Mouse (Mus musculus) hindbrain, embryonic 12.5 days (tissue): ENCODE data around the gene Hpn. TPM values are rescaled to one million over a fixed set of nuclear protein-coding genes. Genes with fewer than 3 reads are reported as not detected.

Source experiments
- ATAC-seq: fragments of 200-750 bp; cut with Nextera tagmentation; 2 replicates; pipeline ENCODE4 v1.8.0; 2017; ENCODE audit warnings: moderate TSS enrichment; ENCODE audit not compliant: low FRiP score
- H3K27ac ChIP-seq: fragments of 300-500 bp; sonication (generic); 2 replicates; pipeline ENCODE4 v1.5.1; 2016; ENCODE audit warnings: mild to moderate bottlenecking
- H3K27me3 ChIP-seq: fragments of 300-500 bp; sonication (generic); 2 replicates; pipeline ENCODE4 v1.6.1; 2016; ENCODE audit warnings: mild to moderate bottlenecking
- H3K36me3 ChIP-seq: fragments of 300-500 bp; sonication (generic); 2 replicates; pipeline ENCODE4 v1.6.1; 2016; ENCODE audit warnings: mild to moderate bottlenecking
- H3K4me1 ChIP-seq: fragments of 300-500 bp; sonication (generic); 2 replicates; pipeline ENCODE4 v1.6.1; 2016
- H3K4me2 ChIP-seq: fragments of 300-500 bp; sonication (generic); replicated peaks from 2 replicates; pipeline ENCODE4 v1.6.1; 2016; ENCODE audit warnings: mild to moderate bottlenecking
- H3K4me3 ChIP-seq: fragments of 300-500 bp; sonication (generic); 2 replicates; pipeline ENCODE4 v1.5.1; 2016; ENCODE audit warnings: mild to moderate bottlenecking
- H3K9ac ChIP-seq: fragments of 300-500 bp; sonication (generic); 2 replicates; pipeline ENCODE4 v1.6.1; 2016; ENCODE audit warnings: mild to moderate bottlenecking, moderate library complexity
- H3K9me3 ChIP-seq: fragments of 300-500 bp; sonication (generic); replicated peaks from 2 replicates; pipeline ENCODE4 v1.6.1; 2016; ENCODE audit warnings: mild to moderate bottlenecking
- WGBS: fragments of 180-500 bp; shearing (Covaris S2); methylation state at CpG from one replicate; pipeline ENCODE4 v1.1.7; 2016; 5-methylcytosine and 5-hydroxymethylcytosine counted together
- polyA plus RNA-seq: library from polyadenylated mRNA; unstranded; fragments of >200 nt; fragmentation: Nextera tagmentation; extraction: Ambion mirVana; gene quantifications from 2 replicates; pipeline ENCODE4 v1.2.1, GENCODE M21; 2016

Gene Hpn
- polyA plus RNA-seq, 1 experiment from 2014 or later: 2.7 TPM

GRCm38 (mm10) chr7:31105061-31105768 lies 9.9 kb downstream of the Hpn start:
- H3K4me3 ChIP-seq: no peak overlapping the region
- no peaks in the 10 kb centered on the region; the same call in 1 of the 2 replicates for H3K27me3 ChIP-seq
- H3K36me3 ChIP-seq: no peaks in the 10 kb centered on the region
- H3K27ac ChIP-seq: no peak overlapping the region
- no peak for ATAC-seq
- WGBS: 64% methylated on average over 15 of the region's 15 CpGs
- no peak overlapping the region for H3K4me2 ChIP-seq
- H3K4me1 ChIP-seq: no peaks in the 10 kb centered on the region
- no peak overlapping the region for H3K9ac ChIP-seq
- H3K9me3 ChIP-seq: no peaks in the 10 kb centered on the region

GRCm38 (mm10) chr7:31100786-31101185 lies 14.3 kb downstream of the Hpn start:
- Histone ChIP-seq H3K4me3 (no peak overlapping the region), H3K36me3 (no peaks in the 10 kb centered on the region), H3K27ac (no peak overlapping the region), H3K9ac (no peak overlapping the region), H3K4me2 (no peak overlapping the region), H3K4me1 (peaks cover 6% of the 10 kb centered on the region), H3K27me3 (no peaks in the 10 kb centered on the region; the same call in 1 of the 2 replicates), H3K9me3 (no peaks in the 10 kb centered on the region)
- ATAC-seq: no peak
- 88% methylated on average over 14 of the region's 14 CpGs for WGBS

GRCm38 (mm10) chr7:31099612-31099982 lies 15.5 kb downstream of the Hpn start:
- H3K9ac ChIP-seq: no peak overlapping the region
- no peak for ATAC-seq
- H3K4me3 ChIP-seq: no peak overlapping the region
- peaks cover 6% of the 10 kb centered on the region for H3K4me1 ChIP-seq
- 85% methylated on average over 6 of the region's 6 CpGs for WGBS
- H3K9me3 ChIP-seq: no peaks in the 10 kb centered on the region
- no peaks in the 10 kb centered on the region for H3K36me3 ChIP-seq
- no peak overlapping the region for H3K27ac ChIP-seq
- H3K27me3 ChIP-seq: no peaks in the 10 kb centered on the region; the same call in 1 of the 2 replicates
- H3K4me2 ChIP-seq: no peak overlapping the region

GRCm38 (mm10) chr7:31098697-31099611 lies 16.1 kb downstream of the Hpn start:
- 79% methylated on average over 22 of the region's 22 CpGs for WGBS

GRCm38 (mm10) chr7:31097583-31098248 lies 17.4 kb downstream of the Hpn start:
- WGBS: 40% methylated on average over 18 of the region's 20 CpGs
- Histone ChIP-seq H3K4me2 (peak overlapping the region; percentile 40), H3K36me3 (no peaks in the 10 kb centered on the region), H3K27me3 (no peaks in the 10 kb centered on the region), H3K4me1 (peaks cover 6% of the 10 kb centered on the region), H3K9me3 (no peaks in the 10 kb centered on the region), H3K4me3 (peak overlapping the region; percentile 8; the same call in 1 of the 2 replicates), H3K9ac (peak overlapping the region; percentile 32; the same call in 1 of the 2 replicates), H3K27ac (no peak overlapping the region)
- peak; percentile 85 for ATAC-seq

More at GRCm38 (mm10) chr7:31098697-31099611, 16.1 kb downstream of the Hpn start:
- no peak overlapping the region for H3K4me2 ChIP-seq
- no peaks in the 10 kb centered on the region for H3K9me3 ChIP-seq
- H3K4me1 ChIP-seq: peaks cover 6% of the 10 kb centered on the region
- no peaks in the 10 kb centered on the region for H3K36me3 ChIP-seq
- no peak overlapping the region for H3K27ac ChIP-seq
- no peak for ATAC-seq
- H3K27me3 ChIP-seq: no peaks in the 10 kb centered on the region; the same call in 1 of the 2 replicates
- H3K4me3 ChIP-seq: no peak overlapping the region
- no peak overlapping the region for H3K9ac ChIP-seq

- 75% methylated on average over 9 of the region's 9 CpGs for WGBS
- Histone ChIP-seq H3K36me3 (no peaks in the 10 kb centered on the region), H3K4me2 (no peak overlapping the region)
Observed at GRCm38 (mm10) chr7:31096892-31097564, 18.1 kb downstream of the Hpn start.

GRCm38 (mm10) chr7:31094774-31095501 lies 20.2 kb downstream of the Hpn start:
- Histone ChIP-seq H3K4me1 (peaks cover 6% of the 10 kb centered on the region), H3K9ac (no peak overlapping the region), H3K36me3 (no peaks in the 10 kb centered on the region), H3K27ac (no peak overlapping the region), H3K4me2 (no peak overlapping the region), H3K27me3 (no peaks in the 10 kb centered on the region), H3K4me3 (no peak overlapping the region), H3K9me3 (no peaks in the 10 kb centered on the region)
- ATAC-seq: no peak
- 33% methylated on average over 10 of the region's 12 CpGs for WGBS

More at GRCm38 (mm10) chr7:31096892-31097564, 18.1 kb downstream of the Hpn start:
- Histone ChIP-seq H3K27me3 (no peaks in the 10 kb centered on the region), H3K27ac (no peak overlapping the region), H3K9me3 (no peaks in the 10 kb centered on the region), H3K9ac (no peak overlapping the region), H3K4me3 (no peak overlapping the region), H3K4me1 (peaks cover 6% of the 10 kb centered on the region)
- no peak for ATAC-seq

- Histone ChIP-seq H3K9me3 (peaks cover 5% of the 10 kb centered on the region; the same call in 1 of the 2 replicates), H3K4me1 (peaks cover 5% of the 10 kb centered on the region), H3K27me3 (no peaks in the 10 kb centered on the region), H3K9ac (no peak overlapping the region), H3K4me2 (no peak overlapping the region), H3K36me3 (no peaks in the 10 kb centered on the region), H3K4me3 (no peak overlapping the region), H3K27ac (no peak overlapping the region)
- WGBS: 90% methylated on average over 2 of the region's 2 CpGs
- ATAC-seq: no peak
Observed at GRCm38 (mm10) chr7:31089721-31090120, 25.4 kb downstream of the Hpn start.

DNA sequence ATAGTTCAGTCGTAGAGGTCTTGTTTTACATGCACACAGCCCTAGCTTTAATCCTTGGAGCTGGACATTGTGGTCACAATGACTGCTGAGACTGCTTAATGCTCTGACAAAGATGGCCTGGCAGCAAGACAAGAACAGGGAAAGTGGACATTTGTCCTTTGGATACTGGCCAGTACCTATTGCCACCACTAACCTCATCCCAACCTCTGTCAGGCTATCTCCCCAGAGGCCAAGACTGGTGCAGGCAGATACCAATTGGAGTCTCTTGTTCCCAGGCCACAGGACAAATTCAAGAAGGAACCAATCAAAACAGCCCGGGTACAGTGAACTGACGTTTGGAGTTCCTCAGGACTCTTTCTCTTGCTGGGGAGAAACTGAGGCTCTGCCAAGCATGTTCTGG lies 26.9 kb downstream of the Hpn start:
- 72% methylated on average over 3 of the region's 3 CpGs for WGBS
- Histone ChIP-seq H3K4me1 (peaks cover 10% of the 10 kb centered on the region), H3K4me2 (no peak overlapping the region), H3K36me3 (no peaks in the 10 kb centered on the region), H3K27ac (no peak overlapping the region), H3K4me3 (no peak overlapping the region), H3K9me3 (peaks cover 5% of the 10 kb centered on the region; the same call in 1 of the 2 replicates), H3K27me3 (no peaks in the 10 kb centered on the region), H3K9ac (no peak overlapping the region)
- no peak for ATAC-seq

GRCm38 (mm10) chr7:31087262-31087661 lies 27.8 kb downstream of the Hpn start:
- no peak for ATAC-seq
- H3K9ac ChIP-seq: no peak overlapping the region
- no peak overlapping the region for H3K4me2 ChIP-seq
- peaks cover 5% of the 10 kb centered on the region; the same call in 1 of the 2 replicates for H3K9me3 ChIP-seq
- peaks cover 17% of the 10 kb centered on the region for H3K4me1 ChIP-seq
- no peaks in the 10 kb centered on the region for H3K36me3 ChIP-seq
- no peaks in the 10 kb centered on the region for H3K27me3 ChIP-seq
- H3K27ac ChIP-seq: no peak overlapping the region
- 66% methylated on average over 2 of the region's 2 CpGs for WGBS
- no peak overlapping the region for H3K4me3 ChIP-seq

- no peaks in the 10 kb centered on the region for H3K27me3 ChIP-seq
- H3K4me3 ChIP-seq: no peak overlapping the region
- no peak overlapping the region for H3K27ac ChIP-seq
- no peak for ATAC-seq
- H3K4me2 ChIP-seq: no peak overlapping the region
- H3K36me3 ChIP-seq: no peaks in the 10 kb centered on the region
- WGBS: 90% methylated on average over 9 of the region's 9 CpGs
- H3K9ac ChIP-seq: no peak overlapping the region
- H3K4me1 ChIP-seq: peaks cover 17% of the 10 kb centered on the region
- H3K9me3 ChIP-seq: peaks cover 5% of the 10 kb centered on the region; the same call in 1 of the 2 replicates
Observed at GRCm38 (mm10) chr7:31086175-31086755, 28.8 kb downstream of the Hpn start.
